Mouse (Mus musculus): Measurements from ENCODE around the gene Pitpna. TPM values are rescaled to one million over a fixed set of nuclear protein-coding genes. Genes with fewer than 3 reads are reported as not detected.

Gene Pitpna
- total and polyA plus RNA-seq, 3 experiments = 67.8 to 709 (median 194) TPM

GRCm38 (mm10) chr11:75572854-75573650 is 14.8 kb upstream of the Pitpna start (continued):
- TF ChIP-seq MAFK (IDR thresholded peaks at IDR 0.05; ENCODE audit: borderline replicate concordance, low read depth, low read length) (no peak), ELF1 (IDR thresholded peaks at IDR 0.05; ENCODE audit: low read depth, low read length) (no peak), MXI1 (IDR thresholded peaks at IDR 0.05; ENCODE audit: low read depth, low read length) (peak; percentile 82), ZNF384 (IDR thresholded peaks at IDR 0.05; ENCODE audit: low read depth, low read length) (peak; percentile 63)

- peaks cover 0 to 6% of the 10 kb centered on the region in 2 experiments; a peak in 1 of 4 replicates for H3K4me1 ChIP-seq (ENCODE audit: control insufficient read depth in 1 of 2, insufficient read depth in 2 of 2, low read length in 2 of 2)
- no peaks in the 10 kb centered on the region for H3K36me3 ChIP-seq (ENCODE audit: control insufficient read depth in 1 of 2, insufficient read depth in 2 of 2, low read length in 2 of 2)
- no peak for DNase-seq (ENCODE audit: low read depth, low spot score)
- H3K27me3 ChIP-seq (ENCODE audit: control insufficient read depth in 1 of 2, insufficient read depth in 2 of 2, low read length in 2 of 2) = no peaks in the 10 kb centered on the region
- H3K27ac ChIP-seq (ENCODE audit: control insufficient read depth, low read depth, low read length) = no peak overlapping the region
- no peaks in the 10 kb centered on the region for H3K79me2 ChIP-seq (ENCODE audit: control insufficient read depth, insufficient read depth, low read length, poor library complexity)
- H3K9ac ChIP-seq (ENCODE audit: control insufficient read depth, low read depth, low read length, poor library complexity, severe bottlenecking) = no peak overlapping the region
- H3K4me3 ChIP-seq (ENCODE audit: control insufficient read depth in 1 of 2, insufficient read depth in 1 of 2, low read depth in 2 of 2, low read length in 2 of 2) = no peak overlapping the region
- TF ChIP-seq TCF12 (IDR thresholded peaks at IDR 0.05; ENCODE audit: low read depth, low read length) = no peak
- TF ChIP-seq ZKSCAN1 (IDR thresholded peaks at IDR 0.05; ENCODE audit: low read depth, low read length) = no peak
- no peak for TF ChIP-seq POLR2AphosphoS2 (IDR thresholded peaks at IDR 0.05; ENCODE audit: low read length)
- TF ChIP-seq CTCF (IDR thresholded peaks at IDR 0.05 in 2 of 3, conservative IDR thresholded peaks at IDR 0.05 in 1 of 3; ENCODE audit: control insufficient read depth in 1 of 3, insufficient read depth in 1 of 3, low read depth in 2 of 3, low read length in 3 of 3, poor library complexity in 1 of 3, severe bottlenecking in 1 of 3) = no peak
- no peak for TF ChIP-seq ETS1 (IDR thresholded peaks at IDR 0.05; ENCODE audit: low read depth, low read length)
- no peak for TF ChIP-seq RCOR1 (IDR thresholded peaks at IDR 0.05; ENCODE audit: low read depth, low read length)
- TF ChIP-seq ZC3H11A (IDR thresholded peaks at IDR 0.05; ENCODE audit: low read depth, low read length) = no peak
- TF ChIP-seq SIN3A (IDR thresholded peaks at IDR 0.05; ENCODE audit: low read length) = no peak
- no peak for TF ChIP-seq RAD21 (IDR thresholded peaks at IDR 0.05; ENCODE audit: low read depth, low read length)
- no peak for TF ChIP-seq USF2 (IDR thresholded peaks at IDR 0.05; ENCODE audit: borderline replicate concordance in 1 of 2, insufficient read depth in 1 of 2, low read depth in 1 of 2, low read length in 2 of 2)
- no peak for TF ChIP-seq USF1 (IDR thresholded peaks at IDR 0.05; ENCODE audit: low read depth, low read length)
- TF ChIP-seq SMC3 (IDR thresholded peaks at IDR 0.05; ENCODE audit: low read depth, low read length) = no peak
- no peak for TF ChIP-seq TAL1 (IDR thresholded peaks at IDR 0.05; ENCODE audit: low read length)
- H3K9me3 ChIP-seq (replicated peaks; ENCODE audit: insufficient read depth, low read length) = no peaks in the 10 kb centered on the region
Measured at GRCm38 (mm10) chr11:75574378-75575123, 13.3 kb upstream of the Pitpna start.

Measured in MEL (cell line).